Mouse (Mus musculus): ENCODE data around the gene Ctnnd2.

GRCm38 (mm10) chr15:30345754-30346153, 173.4 kb downstream of the Ctnnd2 start:
- no peak for TF ChIP-seq POLR2A (IDR thresholded peaks at IDR 0.05; ENCODE audit: extremely low read depth, insufficient read depth, low read length)
- TF ChIP-seq CTCF (IDR thresholded peaks at IDR 0.05; ENCODE audit: low read depth, low read length) = no peak
